Mouse (Mus musculus): Measurements from ENCODE around the gene Adh7.

Adh7 gene

GRCm38 (mm10) chr3:138217631-138218264 is at the start of gene Adh7:
Gene Adh7 (plus strand): TSS chr3:138217760.
- DNase-seq, result no peak

GRCm38 (mm10) chr3:138173291-138173690 is 44.3 kb upstream of the Adh7 start:
- DNase-seq, result no peak

GRCm38 (mm10) chr3:138175551-138175950 is 42.0 kb upstream of the Adh7 start:
- DNase-seq, result no peak

- no peak for DNase-seq
These were observed 35.5 kb upstream of the Adh7 start for GRCm38 (mm10) chr3:138182019-138182418.

- DNase-seq, result no peak
These were observed 34.2 kb upstream of the Adh7 start for GRCm38 (mm10) chr3:138183371-138183770.

- no peak for DNase-seq
These were observed 32.3 kb upstream of the Adh7 start for GRCm38 (mm10) chr3:138185290-138185689.

- no peak for DNase-seq
These were observed 31.3 kb upstream of the Adh7 start for GRCm38 (mm10) chr3:138185995-138186930.

GRCm38 (mm10) chr3:138192260-138192659 is 25.3 kb upstream of the Adh7 start:
- no peak for DNase-seq

GRCm38 (mm10) chr3:138193683-138194302 is 23.8 kb upstream of the Adh7 start, which contains the start of gene 4930579F01Rik:
Gene 4930579F01Rik (minus strand): TSS chr3:138193825.
- DNase-seq, result no peak

GRCm38 (mm10) chr3:138197093-138197492 is 20.5 kb upstream of the Adh7 start:
- no peak for DNase-seq

- DNase-seq, result no peak
These were observed 20.0 kb upstream of the Adh7 start for GRCm38 (mm10) chr3:138197556-138197955.

- peak; percentile 21 to 41 for DNase-seq
These were observed 19.4 kb upstream of the Adh7 start for GRCm38 (mm10) chr3:138197973-138198721.

- no peak for DNase-seq
These were observed 18.9 kb upstream of the Adh7 start for GRCm38 (mm10) chr3:138198722-138199068.

GRCm38 (mm10) chr3:138208821-138209220 is 8.7 kb upstream of the Adh7 start:
- no peak for DNase-seq

- DNase-seq, result no peak
These were observed 7.0 kb upstream of the Adh7 start for GRCm38 (mm10) chr3:138210432-138211075.

- no peak for DNase-seq
These were observed 5.1 kb upstream of the Adh7 start for GRCm38 (mm10) chr3:138212431-138212951.

- DNase-seq, result no peak
These were observed 2.1 kb upstream of the Adh7 start for GRCm38 (mm10) chr3:138215395-138215989.

- no peak for DNase-seq
These were observed 1.5 kb upstream of the Adh7 start for GRCm38 (mm10) chr3:138216091-138216490.

GRCm38 (mm10) chr3:138221116-138221515 is 3.6 kb downstream of the Adh7 start:
- DNase-seq, result no peak

- no peak for DNase-seq
These were observed 5.0 kb downstream of the Adh7 start for GRCm38 (mm10) chr3:138222511-138222910.

GRCm38 (mm10) chr3:138222952-138223351 is 5.4 kb downstream of the Adh7 start:
- DNase-seq, result no peak
